Mouse (Mus musculus) megakaryocyte, embryonic 14.5 days (primary cell): Measurements from ENCODE around the gene Igfbpl1. TPM values are rescaled to one million over a fixed set of nuclear protein-coding genes. Genes with fewer than 3 reads are reported as not detected.

Experiments used
- H3K27me3 ChIP-seq: replicated peaks from 2 replicates; pipeline ENCODE3; 2012; ENCODE audit warnings: inconsistent platforms
- H3K36me3 ChIP-seq: replicated peaks from 2 replicates; pipeline ENCODE3; 2012; ENCODE audit warnings: low read length, inconsistent platforms, mixed read lengths
- H3K4me1 ChIP-seq: 2 replicates; pipeline ENCODE4 v1.6.1; 2012; ENCODE audit warnings: inconsistent platforms
- H3K4me3 ChIP-seq: replicated peaks from 2 replicates; pipeline ENCODE3; 2012; ENCODE audit warnings: moderate library complexity, mild to moderate bottlenecking, inconsistent platforms
- H3K9me3 ChIP-seq: 2 replicates; pipeline ENCODE4 v1.6.1; 2012; ENCODE audit warnings: inconsistent platforms
- FLI1 ChIP-seq: IDR thresholded peaks from 2 replicates; pipeline ENCODE4 v1.6.1; 2012; ENCODE audit warnings: low read length, inconsistent platforms, mixed read lengths
- GATA1 ChIP-seq: IDR thresholded peaks from 3 replicates; pipeline ENCODE4 v1.6.1; 2012; ENCODE audit warnings: mixed read lengths, low read length, inconsistent platforms, borderline replicate concordance
- polyA plus RNA-seq: library from polyadenylated mRNA; stranded (reverse); fragments of >175 nt; gene quantifications from 2 replicates; pipeline ENCODE4 v1.2.3, GENCODE M21; 2012; ENCODE audit warnings: low replicate concordance; ENCODE audit not compliant: insufficient read depth

The Igfbpl1 gene
- not detected in 2 replicates for polyA plus RNA-seq

- Histone ChIP-seq H3K4me3 (no peak within 1 kb of the TSS), H3K9me3 (no peaks in the 10 kb centered on the region), H3K36me3 (no peaks in the 10 kb centered on the region), H3K27me3 (peaks cover 90% of the 10 kb centered on the region), H3K4me1 (no peaks in the 10 kb centered on the region)
- no peak for TF ChIP-seq GATA1
Observed at GRCm38 (mm10) chr4:45826275-45827040, at the start of gene Igfbpl1. Igfbpl1 (minus strand) TSS chr4:45826923.

GRCm38 (mm10) chr4:45872147-45872546, 45.4 kb upstream of the Igfbpl1 start:
- TF ChIP-seq FLI1, result no peak
- no peak for TF ChIP-seq GATA1
- H3K9me3 ChIP-seq, result peaks cover 34% of the 10 kb centered on the region
- H3K27me3 ChIP-seq, result peaks cover 22% of the 10 kb centered on the region
- H3K4me3 ChIP-seq, result no peak overlapping the region
- no peaks in the 10 kb centered on the region for H3K4me1 ChIP-seq
- no peaks in the 10 kb centered on the region for H3K36me3 ChIP-seq

- Histone ChIP-seq H3K4me1 (no peaks in the 10 kb centered on the region), H3K4me3 (no peak overlapping the region), H3K36me3 (no peaks in the 10 kb centered on the region), H3K27me3 (peaks cover 47% of the 10 kb centered on the region), H3K9me3 (peaks cover 12% of the 10 kb centered on the region)
- no peak for TF ChIP-seq GATA1
- no peak for TF ChIP-seq FLI1
Observed at GRCm38 (mm10) chr4:45869021-45869815, 42.5 kb upstream of the Igfbpl1 start.

DNA sequence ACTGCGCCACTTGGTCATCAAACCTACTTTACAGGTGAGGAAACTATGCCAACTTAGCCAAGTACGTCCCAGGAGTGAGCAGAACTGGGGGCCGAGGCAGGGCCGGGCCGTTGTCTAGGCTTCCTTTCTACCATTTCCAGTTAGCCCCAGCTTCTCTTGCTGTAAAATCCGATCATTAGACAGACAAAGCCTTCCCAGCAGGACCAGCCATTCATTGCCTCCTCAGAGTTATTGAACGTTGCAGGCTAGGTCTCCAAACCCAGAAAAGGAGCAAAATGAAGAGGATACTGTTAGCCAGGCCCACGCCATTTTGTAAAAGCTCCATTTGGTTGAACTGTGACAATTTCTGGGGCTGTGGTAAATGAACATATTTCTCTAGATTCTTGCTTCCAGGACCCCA, 40.7 kb upstream of the Igfbpl1 start:
- Histone ChIP-seq H3K9me3 (no peaks in the 10 kb centered on the region), H3K4me1 (no peaks in the 10 kb centered on the region; the same call in 1 of the 2 replicates), H3K36me3 (no peaks in the 10 kb centered on the region), H3K27me3 (peaks cover 43% of the 10 kb centered on the region), H3K4me3 (no peak overlapping the region)
- TF ChIP-seq GATA1 (no peak), FLI1 (no peak)

DNA sequence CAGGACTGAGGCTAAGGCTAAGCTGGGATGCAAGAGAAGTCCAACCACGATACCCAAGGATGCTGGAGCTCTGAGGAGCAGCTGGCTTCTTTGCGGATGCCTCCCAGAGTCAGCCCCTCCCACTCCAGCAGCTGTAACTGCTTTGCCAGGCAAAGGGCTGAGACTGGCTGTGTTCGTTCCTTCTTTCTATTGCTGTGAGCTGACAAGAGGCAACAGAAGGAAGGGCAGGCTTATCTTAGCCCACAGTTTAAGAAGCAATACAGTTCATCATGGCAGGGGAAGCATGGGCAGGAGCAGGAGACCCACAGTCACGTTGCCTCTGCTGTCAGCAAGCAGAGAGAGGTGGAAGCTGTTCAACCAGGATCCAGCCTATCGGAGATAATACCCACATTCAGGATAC, 34.4 kb upstream of the Igfbpl1 start:
- Histone ChIP-seq H3K36me3 (no peaks in the 10 kb centered on the region), H3K27me3 (peaks cover 54% of the 10 kb centered on the region), H3K4me1 (peaks cover 7% of the 10 kb centered on the region; the same call in 1 of the 2 replicates), H3K9me3 (peaks cover 12% of the 10 kb centered on the region), H3K4me3 (no peak overlapping the region)
- TF ChIP-seq GATA1 (no peak), FLI1 (no peak)

GRCm38 (mm10) chr4:45855803-45856424, 29.2 kb upstream of the Igfbpl1 start:
- TF ChIP-seq GATA1, result no peak
- no peak for TF ChIP-seq FLI1
- peaks cover 16% of the 10 kb centered on the region for H3K9me3 ChIP-seq
- H3K36me3 ChIP-seq, result no peaks in the 10 kb centered on the region
- H3K27me3 ChIP-seq, result peaks cover 46% of the 10 kb centered on the region
- H3K4me1 ChIP-seq, result peaks cover under 1% of the 10 kb centered on the region; the same call in 1 of the 2 replicates
- H3K4me3 ChIP-seq, result no peak overlapping the region

DNA sequence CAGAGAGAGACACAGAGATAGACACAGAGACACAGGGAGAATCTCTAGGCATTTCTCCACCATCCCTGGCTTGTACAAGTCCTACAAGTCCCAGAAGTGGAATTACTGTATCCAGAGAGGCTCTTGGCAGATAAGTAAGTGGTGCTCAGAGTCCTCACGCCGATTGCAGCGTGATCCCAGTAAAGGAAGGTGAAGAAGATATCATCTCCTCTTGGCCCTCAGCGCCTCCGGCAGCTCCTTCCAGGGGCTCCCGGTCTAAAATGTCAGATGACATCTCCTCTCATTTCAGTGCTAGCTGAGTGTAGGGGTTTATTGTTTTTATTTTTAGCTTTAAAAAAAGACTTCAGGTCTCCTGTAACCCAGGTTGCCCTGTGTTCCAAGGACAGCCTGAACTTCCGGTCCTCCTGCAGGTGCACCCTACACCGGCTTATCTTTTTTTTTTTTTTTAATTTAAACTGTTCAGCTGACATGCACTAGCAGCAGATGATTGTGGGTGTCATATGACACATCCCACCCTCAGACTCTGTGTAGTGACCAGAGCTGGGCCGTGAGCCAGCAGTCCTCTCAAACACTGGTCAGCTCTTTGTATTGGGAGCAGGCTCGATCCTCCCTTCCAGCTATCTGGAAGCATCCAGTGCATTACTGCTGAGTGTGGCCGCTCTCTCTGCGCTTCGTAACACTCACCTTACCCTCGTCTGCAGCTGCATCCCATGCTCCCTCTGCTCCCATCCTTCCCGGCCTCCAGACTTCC, 26.9 kb upstream of the Igfbpl1 start:
- TF ChIP-seq FLI1 (no peak), GATA1 (no peak)
- Histone ChIP-seq H3K27me3 (peaks cover 49% of the 10 kb centered on the region), H3K4me3 (no peak overlapping the region), H3K36me3 (no peaks in the 10 kb centered on the region), H3K4me1 (peaks cover 17% of the 10 kb centered on the region), H3K9me3 (peaks cover 7% of the 10 kb centered on the region; the same call in 1 of the 2 replicates)

- H3K27me3 ChIP-seq, result peaks cover 61% of the 10 kb centered on the region
- peaks cover 7% of the 10 kb centered on the region; the same call in 1 of the 2 replicates for H3K9me3 ChIP-seq
- TF ChIP-seq FLI1, result no peak
- no peak for TF ChIP-seq GATA1
- H3K36me3 ChIP-seq, result no peaks in the 10 kb centered on the region
- peaks cover 17% of the 10 kb centered on the region for H3K4me1 ChIP-seq
- H3K4me3 ChIP-seq, result no peak overlapping the region
Observed at GRCm38 (mm10) chr4:45851640-45852051, 24.9 kb upstream of the Igfbpl1 start.

- H3K4me3 ChIP-seq, result peak overlapping the region; percentile 8
- peaks cover 59% of the 10 kb centered on the region for H3K27me3 ChIP-seq
- TF ChIP-seq FLI1, result no peak
- no peak for TF ChIP-seq GATA1
- 0 out of 2 replicates have a peak, but pooled peaks cover 3% of the 10 kb centered on the region for H3K9me3 ChIP-seq
- H3K4me1 ChIP-seq, result peaks cover 17% of the 10 kb centered on the region
- no peaks in the 10 kb centered on the region for H3K36me3 ChIP-seq
Observed at GRCm38 (mm10) chr4:45849419-45849818, 22.7 kb upstream of the Igfbpl1 start.
